Mouse (Mus musculus) hindbrain, embryonic 16.5 days (tissue): ENCODE results near the gene Gm45140. TPM values are rescaled to one million over a fixed set of nuclear protein-coding genes. Genes with fewer than 3 reads are reported as not detected.
A peak's percentile ranks its signal among the peaks of the same experiment; 100 is the strongest.

Source experiments
- ATAC-seq: fragments of 200-750 bp; cut with Nextera tagmentation; 2 replicates; pipeline ENCODE4 v1.8.0; 2017; ENCODE audit warnings: moderate TSS enrichment, moderate library complexity
- H3K27ac ChIP-seq: fragments of 300-500 bp; sonication (generic); 2 replicates; pipeline ENCODE4 v1.5.1; 2014; ENCODE audit warnings: low read depth, mild to moderate bottlenecking, control low read depth, low read length, moderate library complexity
- H3K27me3 ChIP-seq: fragments of 300-500 bp; sonication (generic); replicated peaks from 2 replicates; pipeline ENCODE4 v1.6.1; 2014; ENCODE audit warnings: low read length; ENCODE audit not compliant: control insufficient read depth, insufficient read depth
- H3K36me3 ChIP-seq: fragments of 300-500 bp; sonication (generic); 2 replicates; pipeline ENCODE4 v1.6.1; 2014; ENCODE audit warnings: mild to moderate bottlenecking, low read length, moderate library complexity, mixed read lengths; ENCODE audit not compliant: control insufficient read depth, insufficient read depth
- H3K4me1 ChIP-seq: fragments of 300-500 bp; sonication (generic); 2 replicates; pipeline ENCODE4 v1.6.1; 2014; ENCODE audit warnings: low read depth, low read length; ENCODE audit not compliant: control insufficient read depth, insufficient read depth
- H3K4me2 ChIP-seq: fragments of 300-500 bp; sonication (generic); 2 replicates; pipeline ENCODE4 v1.6.1; 2014; ENCODE audit warnings: mild to moderate bottlenecking, low read length, control low read depth, moderate library complexity
- H3K4me3 ChIP-seq: fragments of 300-500 bp; sonication (generic); 2 replicates; pipeline ENCODE4 v1.5.1; 2014; ENCODE audit warnings: mild to moderate bottlenecking, low read length, control low read depth, moderate library complexity
- H3K9ac ChIP-seq: fragments of 300-500 bp; sonication (generic); 2 replicates; pipeline ENCODE4 v1.6.1; 2014; ENCODE audit warnings: low read depth, mild to moderate bottlenecking, control low read depth, low read length, moderate library complexity
- H3K9me3 ChIP-seq: fragments of 300-500 bp; sonication (generic); 2 replicates; pipeline ENCODE4 v1.6.1; 2014; ENCODE audit warnings: mild to moderate bottlenecking, low read length, moderate library complexity; ENCODE audit not compliant: control insufficient read depth
- WGBS: fragments of 180-500 bp; shearing (Covaris S2); extraction: QIAGEN DNeasy Blood & Tissue Kit; methylation state at CpG from one replicate; pipeline ENCODE4 v1.1.7; 2014; 5-methylcytosine and 5-hydroxymethylcytosine counted together
- polyA plus RNA-seq: library from polyadenylated mRNA; unstranded; fragments of >200 nt; fragmentation: Nextera tagmentation; extraction: Ambion mirVana; gene quantifications from 2 replicates; pipeline ENCODE4 v1.2.1, GENCODE M21; 2015

Gene Gm45140
- polyA plus RNA-seq, 1 experiment from 2014 or later = 2.9 TPM

GRCm38 (mm10) chr6:87850155-87850899, 14.7 kb upstream of the Gm45140 start:
- H3K4me3 ChIP-seq = peak overlapping the region; percentile 65
- H3K9ac ChIP-seq = peak overlapping the region; percentile 75
- peaks cover under 1% of the 10 kb centered on the region for H3K36me3 ChIP-seq
- H3K9me3 ChIP-seq = no peaks in the 10 kb centered on the region
- WGBS = 0% methylated on average over 56 of the region's 73 CpGs
- no peaks in the 10 kb centered on the region for H3K27me3 ChIP-seq
- peak overlapping the region; percentile 88 for H3K4me2 ChIP-seq
- H3K4me1 ChIP-seq = peaks cover 26% of the 10 kb centered on the region
- peak overlapping the region; percentile 85 for H3K27ac ChIP-seq
- peak; percentile 75 for ATAC-seq

GRCm38 (mm10) chr6:87849780-87850154, 14.2 kb upstream of the Gm45140 start:
- H3K36me3 ChIP-seq = peaks cover 6% of the 10 kb centered on the region
- H3K4me2 ChIP-seq = peak overlapping the region; percentile 88
- WGBS = 1% methylated on average over 8 of the region's 8 CpGs
- no peak overlapping the region for H3K27ac ChIP-seq
- peaks cover 26% of the 10 kb centered on the region for H3K4me1 ChIP-seq
- peak overlapping the region; percentile 65 for H3K4me3 ChIP-seq
- H3K27me3 ChIP-seq = no peaks in the 10 kb centered on the region
- no peak for ATAC-seq
- peak overlapping the region; percentile 75 for H3K9ac ChIP-seq
- H3K9me3 ChIP-seq = no peaks in the 10 kb centered on the region

- Histone ChIP-seq H3K9ac (peak overlapping the region; percentile 13; the same call in 1 of the 2 replicates), H3K4me1 (peaks cover 26% of the 10 kb centered on the region), H3K27ac (no peak overlapping the region), H3K4me2 (no peak overlapping the region), H3K27me3 (no peaks in the 10 kb centered on the region), H3K4me3 (no peak overlapping the region), H3K9me3 (no peaks in the 10 kb centered on the region), H3K36me3 (peaks cover 30% of the 10 kb centered on the region)
- no peak for ATAC-seq
- WGBS = 87% methylated on average over 1 of the region's 1 CpGs
These were observed 11.2 kb upstream of the Gm45140 start for GRCm38 (mm10) chr6:87846813-87847212.

- H3K9ac ChIP-seq = no peak overlapping the region
- H3K27ac ChIP-seq = no peak overlapping the region
- H3K9me3 ChIP-seq = no peaks in the 10 kb centered on the region
- peaks cover 22% of the 10 kb centered on the region for H3K4me1 ChIP-seq
- WGBS = 93% methylated on average over 13 of the region's 13 CpGs
- H3K36me3 ChIP-seq = peaks cover 30% of the 10 kb centered on the region
- H3K4me3 ChIP-seq = no peak overlapping the region
- no peaks in the 10 kb centered on the region for H3K27me3 ChIP-seq
- no peak for ATAC-seq
- H3K4me2 ChIP-seq = no peak overlapping the region
These were observed 9.6 kb upstream of the Gm45140 start for GRCm38 (mm10) chr6:87845031-87845695.

GRCm38 (mm10) chr6:87842254-87842653, 6.7 kb upstream of the Gm45140 start:
- Histone ChIP-seq H3K4me1 (peaks cover 12% of the 10 kb centered on the region), H3K9me3 (no peaks in the 10 kb centered on the region), H3K9ac (no peak overlapping the region), H3K27ac (no peak overlapping the region), H3K36me3 (peaks cover 30% of the 10 kb centered on the region), H3K4me3 (no peak overlapping the region), H3K27me3 (no peaks in the 10 kb centered on the region), H3K4me2 (no peak overlapping the region)
- WGBS = 22% methylated on average over 1 of the region's 1 CpGs
- ATAC-seq = no peak

- Histone ChIP-seq H3K27me3 (no peaks in the 10 kb centered on the region), H3K4me3 (no peak overlapping the region), H3K4me2 (no peak overlapping the region), H3K36me3 (peaks cover 30% of the 10 kb centered on the region), H3K9ac (no peak overlapping the region), H3K4me1 (peaks cover 10% of the 10 kb centered on the region), H3K27ac (no peak overlapping the region), H3K9me3 (no peaks in the 10 kb centered on the region)
- 80% methylated on average over 8 of the region's 8 CpGs for WGBS
- ATAC-seq = no peak
These were observed 6.0 kb upstream of the Gm45140 start for GRCm38 (mm10) chr6:87841635-87842034.

- H3K9ac ChIP-seq = no peak overlapping the region
- H3K27ac ChIP-seq = no peak overlapping the region
- 64% methylated on average over 11 of the region's 11 CpGs for WGBS
These were observed 4.3 kb upstream of the Gm45140 start for GRCm38 (mm10) chr6:87839797-87840341.

GRCm38 (mm10) chr6:87838551-87839197, 3.1 kb upstream of the Gm45140 start, which contains the start of gene Isy1:
Isy1 (minus strand) TSS chr6:87838798.
- peak within 1 kb of the TSS; percentile 94 for H3K27ac ChIP-seq
- peak; percentile 98 for ATAC-seq
- H3K9ac ChIP-seq = peak within 1 kb of the TSS; percentile 97
- H3K36me3 ChIP-seq = peaks cover 16% of the 10 kb centered on the region
- H3K9me3 ChIP-seq = no peaks in the 10 kb centered on the region
- peak within 1 kb of the TSS; percentile 95 for H3K4me2 ChIP-seq
- H3K4me1 ChIP-seq = peaks cover 10% of the 10 kb centered on the region
- no peaks in the 10 kb centered on the region for H3K27me3 ChIP-seq
- peak within 1 kb of the TSS; percentile 93 for H3K4me3 ChIP-seq
- under 1% methylated on average over 46 of the region's 46 CpGs for WGBS

More at GRCm38 (mm10) chr6:87839797-87840341, 4.3 kb upstream of the Gm45140 start:
- no peak for ATAC-seq
- Histone ChIP-seq H3K9me3 (no peaks in the 10 kb centered on the region), H3K36me3 (peaks cover 25% of the 10 kb centered on the region), H3K27me3 (no peaks in the 10 kb centered on the region), H3K4me3 (no peak overlapping the region), H3K4me1 (peaks cover 10% of the 10 kb centered on the region), H3K4me2 (no peak overlapping the region)

GRCm38 (mm10) chr6:87820366-87820765, 15.2 kb downstream of the Gm45140 start:
- Histone ChIP-seq H3K36me3 (peaks cover 53% of the 10 kb centered on the region), H3K9me3 (no peaks in the 10 kb centered on the region), H3K9ac (no peak overlapping the region), H3K4me2 (no peak overlapping the region), H3K4me1 (no peaks in the 10 kb centered on the region), H3K4me3 (no peak overlapping the region), H3K27ac (no peak overlapping the region), H3K27me3 (no peaks in the 10 kb centered on the region)
- no peak for ATAC-seq
- 100% methylated on average over 2 of the region's 2 CpGs for WGBS
